Mouse (Mus musculus) hindbrain, embryonic 13.5 days (tissue): ENCODE measurements at regions not wholly inside any gene's neighbourhood (a gene's known extent, or its start where the extent isn't known, plus 50 kb on each side); places are given as distances from the start of the nearest gene placed in this dataset.
"Not testable (repeated sequence)": the region's sequence is repeated elsewhere in the genome, so short reads cannot be mapped to it uniquely, and the experiment has no call there.

Experiments used
- ATAC-seq: fragments of 200-750 bp; cut with Nextera tagmentation; 2 replicates; pipeline ENCODE4 v1.8.0; 2017; ENCODE audit warnings: moderate TSS enrichment; ENCODE audit not compliant: low FRiP score
- H3K27ac ChIP-seq: fragments of 300-500 bp; sonication (generic); 2 replicates; pipeline ENCODE4 v1.5.1; 2015; ENCODE audit warnings: inconsistent platforms, mild to moderate bottlenecking, moderate library complexity
- H3K27me3 ChIP-seq: fragments of 300-500 bp; sonication (generic); 2 replicates; pipeline ENCODE4 v1.6.1; 2015; ENCODE audit warnings: mild to moderate bottlenecking, inconsistent platforms
- H3K36me3 ChIP-seq: fragments of 300-500 bp; sonication (generic); 2 replicates; pipeline ENCODE4 v1.6.1; 2015; ENCODE audit warnings: mild to moderate bottlenecking, inconsistent platforms
- H3K4me1 ChIP-seq: fragments of 300-500 bp; sonication (generic); replicated peaks from 2 replicates; pipeline ENCODE4 v1.6.1; 2015; ENCODE audit warnings: inconsistent platforms
- H3K4me2 ChIP-seq: fragments of 300-500 bp; sonication (generic); 2 replicates; pipeline ENCODE4 v1.6.1; 2015; ENCODE audit warnings: inconsistent platforms, mild to moderate bottlenecking, moderate library complexity
- H3K4me3 ChIP-seq: fragments of 300-500 bp; sonication (generic); 2 replicates; pipeline ENCODE4 v1.5.1; 2015; ENCODE audit warnings: mild to moderate bottlenecking, inconsistent platforms
- H3K9ac ChIP-seq: fragments of 300-500 bp; sonication (generic); 2 replicates; pipeline ENCODE4 v1.6.1; 2015; ENCODE audit warnings: mild to moderate bottlenecking, inconsistent platforms
- H3K9me3 ChIP-seq: fragments of 300-500 bp; sonication (generic); 2 replicates; pipeline ENCODE4 v1.6.1; 2016; ENCODE audit warnings: inconsistent platforms
- WGBS: fragments of 180-500 bp; shearing (Covaris S2); methylation state at CpG from one replicate; pipeline ENCODE4 v1.1.7; 2015; 5-methylcytosine and 5-hydroxymethylcytosine counted together

GRCm38 (mm10) chr10:118947724-118948123 is 77.7 kb upstream of the Dyrk2 start:
- Histone ChIP-seq H3K36me3 (no peaks in the 10 kb centered on the region), H3K4me1 (no peaks in the 10 kb centered on the region), H3K27me3 (no peaks in the 10 kb centered on the region), H3K9me3 (no peaks in the 10 kb centered on the region), H3K4me2 (no peak overlapping the region), H3K9ac (no peak overlapping the region), H3K4me3 (no peak overlapping the region), H3K27ac (no peak overlapping the region)
- 93% methylated on average over 6 of the region's 6 CpGs for WGBS
- no peak for ATAC-seq

GRCm38 (mm10) chr10:118947016-118947674 is 77.1 kb upstream of the Dyrk2 start:
- H3K4me2 ChIP-seq, result no peak overlapping the region
- H3K27me3 ChIP-seq, result no peaks in the 10 kb centered on the region
- ATAC-seq, result no peak
- no peak overlapping the region for H3K27ac ChIP-seq
- H3K9ac ChIP-seq, result no peak overlapping the region
- no peaks in the 10 kb centered on the region for H3K4me1 ChIP-seq
- 72% methylated on average over 9 of the region's 9 CpGs for WGBS
- H3K9me3 ChIP-seq, result no peaks in the 10 kb centered on the region
- no peaks in the 10 kb centered on the region for H3K36me3 ChIP-seq
- no peak overlapping the region for H3K4me3 ChIP-seq

- H3K9ac ChIP-seq, result no peak overlapping the region
- H3K9me3 ChIP-seq, result peaks cover 7% of the 10 kb centered on the region
- no peak overlapping the region for H3K4me3 ChIP-seq
- no peak overlapping the region for H3K27ac ChIP-seq
- 93% methylated on average over 12 of the region's 12 CpGs for WGBS
- H3K4me2 ChIP-seq, result no peak overlapping the region
- H3K27me3 ChIP-seq, result no peaks in the 10 kb centered on the region
- no peak for ATAC-seq
- no peaks in the 10 kb centered on the region for H3K36me3 ChIP-seq
- H3K4me1 ChIP-seq, result no peaks in the 10 kb centered on the region
Observed at GRCm38 (mm10) chr10:118927316-118927715, 57.3 kb upstream of the Dyrk2 start.

- 70% methylated on average over 15 of the region's 15 CpGs for WGBS
- Histone ChIP-seq H3K36me3 (no peaks in the 10 kb centered on the region), H3K4me3 (no peak overlapping the region), H3K27me3 (no peaks in the 10 kb centered on the region), H3K9ac (no peak overlapping the region), H3K4me1 (no peaks in the 10 kb centered on the region), H3K9me3 (no peaks in the 10 kb centered on the region), H3K4me2 (no peak overlapping the region), H3K27ac (no peak overlapping the region)
- no peak for ATAC-seq
Observed at GRCm38 (mm10) chr10:118923473-118924185, 53.6 kb upstream of the Dyrk2 start.

GRCm38 (mm10) chr10:118922120-118922519 is 52.1 kb upstream of the Dyrk2 start:
- H3K27ac ChIP-seq, ATAC-seq, H3K4me1 ChIP-seq, H3K36me3 ChIP-seq, H3K9me3 ChIP-seq, H3K4me3 ChIP-seq, H3K9ac ChIP-seq, H3K4me2 ChIP-seq, H3K27me3 ChIP-seq: not testable (repeated sequence)
